Mouse (Mus musculus): ENCODE results near the gene Dhx8.

Gene Dhx8

DNA sequence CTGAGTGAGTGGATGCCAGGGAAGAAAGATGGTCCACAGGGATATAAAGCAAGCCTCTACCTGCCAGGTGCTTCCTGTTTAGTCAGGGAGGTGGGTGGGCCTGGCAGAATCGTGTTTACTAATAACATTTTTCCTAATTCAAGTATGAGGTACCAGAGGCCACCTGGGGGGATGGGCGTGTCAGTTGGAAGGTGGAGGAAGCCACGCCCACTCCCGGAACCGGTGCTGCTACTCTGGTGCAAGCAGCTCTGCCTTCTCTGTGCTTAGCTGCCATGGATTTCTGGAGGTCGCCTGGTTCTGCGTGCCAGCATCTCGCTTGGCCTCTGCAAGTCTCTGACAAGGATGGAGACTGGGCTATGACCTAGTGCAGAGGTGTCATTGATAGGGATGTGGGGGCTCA is 65.4 kb downstream of the Dhx8 start:
- no peak for DNase-seq (ENCODE audit: low spot score)

GRCm38 (mm10) chr11:101801386-101801785 is 68.7 kb downstream of the Dhx8 start:
- no peak for DNase-seq (ENCODE audit: low spot score)

GRCm38 (mm10) chr11:101805113-101805704 is 72.5 kb downstream of the Dhx8 start:
- DNase-seq (ENCODE audit: low spot score), result no peak

DNA sequence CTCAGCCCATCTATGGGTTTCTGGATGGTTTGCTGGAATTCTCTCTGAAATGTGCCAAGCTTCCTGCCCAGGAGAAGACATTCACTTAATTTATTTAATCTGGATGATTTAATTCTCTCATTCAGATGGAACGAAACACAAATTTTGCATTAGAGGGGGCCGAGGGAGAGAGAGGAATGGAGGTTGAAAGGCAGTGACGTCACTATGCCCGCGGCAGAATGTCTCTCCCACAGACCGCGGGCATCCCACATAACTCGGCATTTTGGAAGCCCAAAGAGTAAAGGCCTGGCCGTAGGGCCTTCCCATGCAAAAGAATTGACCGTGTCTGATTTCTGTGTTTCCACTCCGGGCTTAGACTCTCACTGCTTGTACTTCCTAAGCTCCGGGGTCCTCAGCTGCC is 74.0 kb downstream of the Dhx8 start:
- no peak for DNase-seq (ENCODE audit: low spot score)

- DNase-seq (ENCODE audit: low spot score), result no peak
Measured at GRCm38 (mm10) chr11:101807266-101807665, 74.5 kb downstream of the Dhx8 start.

DNA sequence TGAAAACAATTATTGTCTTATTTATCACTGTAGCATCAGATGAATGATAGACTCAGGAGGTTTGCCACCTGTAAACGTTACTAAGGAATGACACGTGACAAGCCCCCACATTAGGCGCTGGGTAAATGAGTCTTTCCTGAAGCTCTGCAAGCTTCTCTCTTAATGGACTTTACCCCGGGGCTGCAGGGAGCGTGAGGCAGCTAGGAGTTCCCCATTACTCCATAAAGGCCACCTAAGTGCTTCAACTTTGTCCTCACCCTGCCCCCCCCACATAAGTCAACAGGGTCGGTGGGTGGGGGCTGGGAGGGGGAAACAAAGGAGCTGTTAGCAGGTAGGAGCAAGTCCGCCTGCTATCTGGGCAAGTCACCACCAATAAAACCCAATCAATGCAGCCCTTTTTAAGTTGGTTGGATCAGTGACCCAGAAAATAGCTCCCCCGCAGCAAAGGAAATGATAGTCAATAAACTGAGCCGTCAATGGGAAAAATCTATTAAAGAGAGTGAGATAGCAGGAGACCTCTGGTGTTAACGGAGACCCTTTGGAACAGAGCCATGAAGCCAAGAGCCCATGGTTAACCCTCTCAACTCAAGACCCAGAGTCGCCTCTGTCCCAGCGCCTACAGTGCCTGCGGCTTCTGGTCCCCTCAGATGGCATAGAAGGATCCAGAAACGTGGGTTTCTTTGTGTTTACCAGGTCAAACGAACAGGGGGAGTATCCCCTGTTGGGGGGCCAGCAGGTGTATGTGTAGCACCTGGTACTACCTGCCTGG is 76.5 kb downstream of the Dhx8 start:
- DNase-seq (ENCODE audit: low spot score), result no peak

- DNase-seq (ENCODE audit: low spot score), result peak; percentile 67
Measured at GRCm38 (mm10) chr11:101813259-101813658, 80.5 kb downstream of the Dhx8 start.

DNA sequence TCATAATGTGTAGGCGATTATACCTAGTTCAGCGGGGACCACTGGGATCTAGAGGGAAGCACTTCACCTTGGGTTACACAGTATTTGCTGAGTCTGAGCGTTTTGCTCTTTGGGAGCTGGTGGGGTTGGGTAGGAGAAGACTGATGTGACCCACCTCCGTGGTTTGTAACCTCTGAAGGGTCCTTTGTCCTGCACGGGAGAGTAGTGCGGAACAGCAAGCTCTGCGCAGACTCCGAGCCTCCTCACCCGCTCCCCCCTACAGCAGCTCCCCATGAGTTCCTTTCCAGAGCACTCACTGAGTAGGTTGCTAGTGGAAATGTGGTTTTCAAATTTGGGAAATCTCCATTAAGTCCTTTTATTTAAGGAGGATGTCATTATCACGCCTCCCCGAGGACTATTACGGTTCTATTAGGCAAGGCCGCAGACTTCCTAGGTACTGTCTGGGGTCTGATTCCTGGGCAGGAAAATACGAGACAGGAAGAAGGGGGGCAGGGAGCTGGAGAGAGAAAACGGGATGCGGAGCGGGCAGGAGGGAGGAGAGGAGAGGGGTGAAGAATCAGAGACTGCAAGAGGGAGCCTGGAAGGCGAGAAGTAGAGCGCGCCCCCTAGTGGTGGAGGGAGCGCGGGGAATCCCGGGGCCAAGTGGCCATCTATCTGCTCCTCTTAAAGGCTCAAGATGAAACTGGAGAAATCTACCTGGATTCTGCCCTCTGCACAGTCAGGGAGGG is 81.8 kb downstream of the Dhx8 start:
- peak; percentile 58 for DNase-seq (ENCODE audit: low spot score)

DNA sequence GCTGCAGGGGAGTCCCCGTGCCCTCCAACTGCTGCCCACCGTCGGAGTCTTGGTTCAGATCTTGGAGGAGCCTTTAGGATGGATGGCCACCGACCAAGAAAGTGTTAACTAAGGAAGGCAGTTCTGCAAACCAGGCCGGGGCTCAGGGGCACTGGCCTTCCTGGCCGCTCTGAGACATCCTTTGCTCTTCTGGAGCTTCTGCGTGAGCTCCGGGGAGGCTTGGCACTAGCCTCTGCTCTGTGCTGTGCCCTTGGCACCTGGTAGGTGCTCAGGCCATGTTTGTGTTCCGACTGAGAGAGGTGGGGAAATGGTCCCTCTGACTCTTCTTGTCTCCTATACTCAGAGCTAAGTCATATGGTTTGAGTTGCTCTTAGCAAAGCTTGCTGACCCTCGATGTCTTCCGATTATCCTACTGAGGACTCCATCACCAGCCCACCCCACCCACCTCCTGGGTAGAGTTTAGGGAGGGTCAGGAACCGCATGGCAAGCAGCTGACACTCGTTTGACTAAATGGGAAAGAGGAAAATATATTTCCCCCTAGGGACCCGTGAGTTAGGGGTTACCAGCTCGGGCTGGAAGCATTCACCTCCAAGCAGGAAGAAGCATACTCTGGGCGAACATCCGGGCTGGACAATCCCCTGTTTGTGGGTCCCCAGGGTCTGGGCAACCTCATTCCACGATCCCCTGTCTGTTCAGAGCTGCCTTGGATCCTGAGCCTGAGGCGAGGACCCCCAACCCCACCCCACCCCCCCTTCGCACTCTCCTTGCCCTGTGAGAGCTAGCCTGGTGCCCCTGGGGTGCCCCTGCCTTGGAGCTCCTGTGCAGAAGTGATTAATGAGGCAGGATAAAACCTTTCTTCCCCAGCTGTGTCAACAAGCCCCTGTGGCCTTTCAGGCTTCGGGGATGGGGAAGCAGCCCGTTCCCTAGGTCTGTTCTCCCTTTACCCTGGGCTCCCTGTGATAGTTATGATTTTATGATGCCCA is 82.7 kb downstream of the Dhx8 start:
- no peak for DNase-seq (ENCODE audit: low spot score)
